Mouse (Mus musculus): Measurements from ENCODE around the gene Uckl1.

Uckl1 gene

DNA sequence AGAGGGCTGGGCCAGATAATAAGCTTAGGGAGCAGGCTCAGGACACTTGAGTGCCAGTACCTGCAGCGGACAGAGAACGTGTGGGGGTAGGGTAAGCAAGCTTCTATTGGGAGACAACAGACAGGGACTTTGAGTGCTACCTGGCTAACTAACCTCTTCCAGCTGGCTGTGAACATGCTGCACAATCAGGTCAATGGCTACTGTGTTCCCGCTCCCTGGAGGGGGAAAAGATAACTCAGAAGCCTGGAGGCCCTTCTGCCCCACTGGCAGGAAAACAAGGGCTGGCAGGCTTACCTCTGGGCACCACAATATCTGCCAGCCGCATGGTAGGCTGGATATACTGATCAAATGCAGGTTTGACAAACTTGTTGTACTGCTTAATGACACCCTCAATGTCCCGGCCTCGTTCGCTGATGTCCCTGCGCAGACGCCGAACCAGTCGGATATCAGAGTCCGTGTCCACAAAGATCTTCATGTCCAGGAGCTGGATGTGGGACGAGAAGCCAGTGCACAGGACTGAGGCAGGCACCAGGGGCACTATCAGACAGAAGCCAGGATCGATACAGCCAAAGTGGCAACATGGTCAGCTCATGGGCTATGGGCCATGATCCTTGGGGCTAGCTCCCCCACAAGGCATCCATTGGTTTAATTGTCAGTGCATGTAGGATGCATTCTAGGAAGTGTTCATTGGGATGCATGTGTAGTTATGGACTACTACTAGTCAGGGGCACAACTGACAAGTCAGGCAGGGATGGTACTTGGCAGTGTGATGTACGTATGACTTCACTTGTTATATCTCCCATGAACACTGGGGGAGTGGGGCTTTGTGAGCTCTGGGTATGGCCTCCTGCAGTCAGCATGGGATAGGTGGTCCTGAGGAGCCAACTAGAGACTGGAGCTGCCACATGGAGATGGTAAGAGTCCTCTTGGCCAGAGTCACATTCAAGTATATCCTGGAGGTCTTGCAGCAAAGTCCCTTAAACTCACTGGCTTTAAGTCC lies 11.5 kb downstream of the Uckl1 start:
- no peak for DNase-seq (ENCODE audit: low read depth, low spot score)

DNA sequence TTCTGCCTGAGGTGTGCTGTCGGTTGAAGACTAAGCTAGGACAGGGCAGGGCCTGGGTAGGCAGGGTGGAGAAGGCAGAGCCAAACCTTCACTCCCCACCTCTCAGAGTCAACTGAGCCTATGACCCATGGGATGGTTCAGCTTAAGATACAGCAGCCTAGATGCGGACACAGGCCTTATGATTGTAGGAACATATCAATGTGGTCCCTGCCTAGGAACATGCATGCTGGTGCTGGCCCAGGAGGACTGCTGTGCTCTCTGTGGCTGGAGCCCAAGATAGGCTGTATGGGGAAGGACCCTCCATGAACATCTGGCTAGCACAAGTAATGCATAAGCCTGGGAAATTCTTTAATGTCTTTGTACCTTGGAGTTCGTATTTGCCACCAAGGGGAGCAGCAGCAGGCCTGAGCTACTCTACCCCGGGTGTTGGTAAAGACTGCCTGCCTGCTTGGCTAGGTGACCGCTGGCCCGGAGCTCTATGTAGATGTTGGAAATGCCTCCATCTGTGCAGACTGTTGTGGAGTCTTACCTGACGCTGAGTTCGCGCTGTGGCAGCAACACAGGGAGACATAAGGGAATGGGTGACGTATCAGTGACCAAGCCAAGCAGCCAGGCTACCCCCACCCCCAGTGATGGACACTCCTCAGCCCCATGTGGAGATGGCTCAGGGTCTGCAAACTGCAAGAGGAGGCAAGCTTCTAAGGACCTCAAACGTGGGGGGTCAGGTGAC lies 12.6 kb downstream of the Uckl1 start:
- DNase-seq (ENCODE audit: low read depth, low spot score) = no peak

DNA sequence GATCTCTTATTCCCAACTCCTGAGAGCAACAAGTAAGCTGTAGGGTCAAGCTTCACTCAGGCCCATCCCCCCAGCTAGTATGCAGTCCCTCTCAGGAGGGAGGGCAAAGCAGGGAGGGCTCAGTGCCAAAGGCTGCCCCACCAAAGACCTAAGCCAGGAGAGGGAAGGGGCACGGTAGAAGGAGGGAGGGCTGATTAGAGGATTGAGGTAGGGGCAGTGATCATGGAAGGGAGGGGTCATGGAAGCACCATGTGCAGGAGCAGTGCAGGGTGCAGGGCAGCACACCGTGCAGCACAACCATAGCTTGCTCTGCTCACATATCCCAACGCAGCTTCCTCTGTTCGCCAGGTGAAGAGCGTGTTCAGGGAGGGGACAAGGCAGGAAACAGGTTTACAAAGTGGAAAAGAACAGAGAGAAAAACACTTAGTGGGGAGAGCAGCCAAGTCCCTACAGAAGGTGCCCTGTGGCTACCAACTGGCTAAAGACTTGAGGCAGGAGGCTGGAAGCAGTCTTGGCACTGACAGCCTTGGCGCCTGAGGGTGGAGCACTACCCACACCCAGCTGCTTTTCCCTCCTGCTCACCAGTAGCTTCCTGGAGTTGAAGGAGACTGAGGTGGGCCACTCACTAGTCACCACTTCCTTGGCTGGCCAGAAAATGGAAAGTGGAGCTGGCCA lies 13.6 kb downstream of the Uckl1 start:
- no peak for DNase-seq (ENCODE audit: low read depth, low spot score)

DNA sequence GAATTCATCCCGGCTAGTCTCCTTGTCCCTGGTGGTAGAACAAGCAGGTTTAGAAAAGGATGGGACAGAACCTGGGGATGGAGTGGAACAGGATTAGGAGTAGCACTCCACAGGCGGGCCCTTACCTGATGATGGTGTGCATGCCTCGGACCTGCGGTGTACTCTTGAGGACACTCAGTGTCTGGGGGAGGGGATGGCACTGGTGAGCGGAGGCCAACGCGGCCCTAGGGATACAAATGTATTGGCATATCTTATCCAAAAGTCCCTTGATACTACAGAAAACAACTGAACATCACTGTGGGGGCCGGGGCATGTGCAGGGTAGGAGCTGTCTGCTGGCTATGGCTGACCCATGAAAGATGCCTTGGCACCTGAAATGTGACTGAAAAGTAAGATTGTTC lies 14.3 kb downstream of the Uckl1 start:
- no peak for DNase-seq (ENCODE audit: low read depth, low spot score)

DNA sequence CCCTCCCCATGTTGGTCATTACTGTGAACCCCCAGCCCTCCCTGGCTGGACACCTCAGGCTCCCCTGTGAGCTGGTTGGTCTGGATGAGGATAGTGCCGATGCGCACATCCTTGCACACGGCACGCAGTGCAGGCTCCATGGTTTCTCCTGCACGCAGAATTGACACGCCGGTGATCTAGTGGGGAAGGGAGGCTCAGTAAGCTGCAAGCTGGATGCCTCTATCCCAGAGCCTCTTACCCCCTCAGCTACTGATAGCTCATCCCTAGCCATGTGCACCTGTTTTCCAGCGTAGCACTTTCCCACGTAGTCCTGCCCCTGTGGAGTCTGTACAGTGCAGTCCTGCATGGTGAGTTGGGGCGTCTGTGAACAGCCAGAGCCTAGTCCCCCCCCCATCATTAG lies 14.8 kb downstream of the Uckl1 start:
- no peak for DNase-seq (ENCODE audit: low read depth, low spot score)

DNA sequence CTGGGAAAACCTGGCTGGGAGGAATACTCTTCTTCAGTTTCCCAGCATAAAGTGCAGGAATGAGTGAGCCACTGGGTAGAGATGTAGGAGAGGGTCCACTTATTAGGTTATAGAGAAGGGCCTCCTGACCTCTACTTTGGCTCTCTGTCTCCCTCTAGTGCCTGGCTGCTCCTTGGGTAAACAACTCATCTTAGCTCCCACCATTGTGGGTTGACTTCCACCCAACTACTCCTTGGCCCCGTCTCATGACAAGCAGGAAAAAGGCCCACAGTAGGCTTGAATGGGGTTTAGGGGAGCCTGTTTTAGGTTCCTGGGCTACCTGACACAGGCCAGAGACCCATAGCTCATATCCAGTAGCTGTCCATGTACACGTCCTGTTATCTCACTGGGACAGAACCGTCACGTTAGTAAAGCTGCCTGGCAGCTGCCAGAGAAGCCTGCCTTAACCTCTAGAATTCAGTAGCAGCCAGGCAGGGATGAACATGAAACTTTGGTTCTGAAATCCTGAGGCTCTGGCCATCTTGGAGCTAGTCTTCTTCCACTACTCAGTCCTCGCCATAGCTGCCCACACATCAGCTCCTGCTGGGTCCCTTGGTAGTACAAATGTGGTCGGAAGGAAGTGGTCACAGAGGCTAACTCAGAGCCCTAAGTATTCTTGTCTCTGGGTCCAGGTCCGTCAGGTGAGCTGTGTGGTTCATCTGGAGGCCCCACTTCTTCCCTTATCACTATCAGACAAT lies 16.3 kb downstream of the Uckl1 start:
- peak; percentile 28 for DNase-seq (ENCODE audit: low read depth, low spot score)

DNA sequence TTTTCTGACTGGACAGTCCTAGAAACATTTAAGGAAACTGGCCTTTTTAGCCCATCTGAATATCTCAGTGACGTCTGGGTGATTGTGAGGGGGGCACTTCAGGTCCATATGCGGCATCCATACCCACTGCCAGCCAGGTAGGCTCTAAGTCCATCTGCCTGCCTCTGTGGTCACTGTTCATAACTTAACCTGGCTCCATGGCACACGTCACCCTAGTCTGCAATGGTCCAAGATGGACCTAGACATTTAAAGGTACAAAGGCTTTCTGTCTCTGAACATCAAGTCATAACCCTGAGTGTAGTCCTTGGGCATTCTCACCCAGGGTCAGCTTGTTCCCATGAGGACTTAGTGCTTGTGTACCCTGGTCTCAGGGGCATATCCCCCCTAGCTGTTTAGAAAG lies 17.4 kb downstream of the Uckl1 start:
- DNase-seq (ENCODE audit: low read depth, low spot score) = no peak

DNA sequence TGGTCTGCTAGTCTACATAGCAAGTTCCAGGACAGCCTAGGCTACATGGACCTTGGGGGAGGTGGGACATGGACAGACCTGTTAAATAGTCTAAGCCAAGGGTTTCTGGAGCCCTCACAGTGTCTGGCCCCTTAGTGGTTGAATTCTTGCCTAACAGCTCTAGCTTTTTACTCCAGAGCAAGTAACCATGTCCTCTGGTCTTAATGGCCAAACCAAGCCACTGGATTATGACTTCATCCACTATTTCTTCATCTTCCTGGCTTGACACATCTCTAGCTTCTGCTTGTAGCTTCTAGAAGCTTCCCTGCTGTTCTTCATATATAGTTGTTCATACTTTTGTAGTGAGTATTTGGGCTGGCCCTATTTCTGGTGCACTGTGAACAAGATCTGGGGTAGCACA lies 30.9 kb downstream of the Uckl1 start:
- no peak for DNase-seq (ENCODE audit: low read depth, low spot score)

DNA sequence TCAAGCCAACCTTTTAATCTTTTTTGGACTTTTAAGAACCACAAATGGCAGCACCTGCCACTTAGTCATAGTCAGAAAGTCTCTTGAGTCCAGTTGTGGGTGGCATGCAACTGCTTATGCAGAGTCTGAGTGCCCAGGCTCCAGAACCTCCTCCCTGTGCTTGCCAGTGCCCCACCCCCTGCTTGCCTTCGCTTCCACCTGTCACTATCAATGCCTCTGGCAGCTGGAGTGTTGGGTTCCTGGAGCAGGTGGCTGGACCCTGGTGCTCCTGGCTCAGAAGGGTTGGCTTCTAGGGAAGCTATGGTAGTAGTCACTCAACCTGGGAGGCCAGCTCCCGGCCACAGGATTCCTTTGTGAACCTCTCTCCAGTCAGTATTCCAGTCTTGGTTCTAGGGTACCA lies 34.5 kb downstream of the Uckl1 start:
- DNase-seq (ENCODE audit: low read depth, low spot score) = no peak

DNA sequence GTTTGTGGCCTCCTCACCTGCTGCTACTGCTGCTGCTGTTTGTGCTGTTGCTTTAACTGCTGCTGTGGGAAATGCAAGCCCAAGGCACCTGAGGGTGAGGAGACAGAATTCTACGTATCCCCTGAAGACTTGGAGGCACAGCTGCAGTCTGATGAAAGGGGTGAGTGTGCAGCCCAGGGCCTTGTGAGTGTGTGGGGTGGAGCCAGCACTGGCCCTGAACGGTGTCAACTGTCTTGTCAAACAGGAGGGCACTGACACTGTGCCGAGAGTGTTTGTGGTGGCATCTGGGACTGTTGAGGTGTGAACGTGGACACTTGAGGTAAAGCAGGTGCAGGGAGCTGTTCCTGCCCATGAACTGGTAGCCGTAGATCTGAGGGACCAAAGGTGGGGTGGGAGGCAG lies 36.0 kb downstream of the Uckl1 start:
- DNase-seq (ENCODE audit: low read depth, low spot score) = no peak

DNA sequence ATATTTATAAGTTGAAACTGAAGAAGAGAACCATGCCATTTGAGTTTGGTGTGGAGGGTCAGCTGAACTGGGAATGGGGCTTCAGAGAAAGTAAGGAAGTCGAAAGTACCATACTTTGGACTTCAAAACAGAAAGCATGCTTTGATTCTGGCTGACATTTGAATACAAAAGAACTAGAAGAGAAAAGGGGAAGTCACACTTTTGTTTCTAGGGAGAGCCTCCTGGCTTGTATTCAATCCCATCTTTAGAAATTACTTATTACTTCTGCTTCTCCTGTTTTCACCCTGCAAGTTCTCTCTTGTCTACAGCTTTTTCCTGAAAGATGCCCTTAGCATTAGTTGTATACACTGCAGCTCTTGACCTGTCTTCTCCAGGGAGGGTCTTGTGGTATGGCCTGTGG lies 36.5 kb downstream of the Uckl1 start:
- no peak for DNase-seq (ENCODE audit: low read depth, low spot score)

DNA sequence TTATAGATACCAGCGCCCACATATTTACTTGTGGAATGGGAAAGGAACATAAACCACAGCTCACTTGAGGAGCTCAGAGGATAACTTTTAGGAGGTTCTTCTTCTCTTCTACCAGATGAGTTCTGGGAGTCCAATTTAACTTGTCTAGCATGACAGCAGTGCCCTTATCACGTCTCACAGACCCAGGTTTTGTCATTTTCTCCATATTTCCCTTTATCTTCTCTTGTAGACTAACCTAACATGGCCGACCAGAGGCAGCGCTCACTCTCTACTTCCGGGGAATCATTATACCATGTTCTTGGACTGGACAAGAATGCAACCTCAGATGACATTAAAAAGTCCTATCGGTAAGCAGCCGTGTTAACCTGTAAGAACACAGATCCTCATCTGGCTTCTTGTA lies 38.5 kb downstream of the Uckl1 start:
- DNase-seq (ENCODE audit: low read depth, low spot score) = no peak

DNA sequence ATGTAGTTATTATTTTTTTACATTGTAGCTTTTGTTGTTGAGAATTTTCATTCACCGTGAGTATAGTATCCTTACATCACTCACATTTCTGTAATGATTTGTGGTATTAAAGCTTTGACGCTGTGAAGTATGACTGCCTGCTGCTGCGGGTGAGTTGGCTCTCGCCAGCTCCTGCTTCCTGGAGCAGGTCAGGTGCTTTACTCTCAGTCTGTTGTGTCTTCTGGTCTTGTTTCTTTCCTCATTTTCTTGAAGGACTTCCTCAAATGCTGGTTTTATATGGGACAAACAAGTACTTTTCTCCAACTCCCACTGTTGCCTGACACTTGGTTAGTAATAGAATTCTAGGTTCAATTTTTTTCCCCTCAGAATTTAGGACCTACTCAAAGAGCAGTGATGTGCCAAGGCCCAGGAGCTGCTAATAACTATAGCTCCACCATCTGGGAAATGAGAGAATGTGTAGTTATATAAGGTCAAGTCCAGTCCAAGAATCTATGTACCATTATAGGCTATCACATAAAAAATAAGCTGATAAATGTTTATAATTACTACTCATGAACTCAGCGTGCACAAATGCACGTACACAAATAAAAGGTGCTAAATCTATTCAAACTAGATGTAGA lies 42.8 kb downstream of the Uckl1 start:
- no peak for DNase-seq (ENCODE audit: low read depth, low spot score)

DNA sequence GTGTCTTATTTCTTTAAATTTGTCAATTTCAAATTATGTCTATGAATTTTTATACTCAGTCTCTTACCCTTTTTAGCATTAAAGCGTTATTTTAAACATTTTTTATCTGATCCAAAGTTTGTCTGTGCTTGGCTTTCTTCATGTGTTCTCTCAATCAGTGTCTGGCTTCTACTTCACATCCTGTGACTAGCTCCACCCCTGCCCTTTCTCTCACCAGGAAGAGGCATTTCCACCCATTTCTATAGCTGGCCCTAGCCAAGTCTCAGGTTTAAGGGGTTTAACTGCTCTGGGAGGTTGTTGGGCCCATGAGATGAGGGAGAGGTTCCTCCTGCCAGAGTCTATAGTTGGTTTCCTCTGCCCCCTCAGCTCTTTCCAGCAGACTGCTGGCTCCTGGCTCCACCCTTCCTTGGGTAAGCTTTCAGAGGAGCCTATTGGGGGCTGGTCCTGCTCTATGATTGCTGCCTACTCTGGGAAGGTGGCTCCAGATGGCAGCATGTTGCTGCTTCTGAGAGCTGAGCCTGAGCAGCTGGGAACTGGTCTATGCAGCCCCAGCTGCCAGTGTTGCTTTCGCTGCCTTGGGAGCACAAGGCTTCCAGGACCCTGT lies 47.1 kb downstream of the Uckl1 start:
- DNase-seq (ENCODE audit: low read depth, low spot score) = no peak

DNA sequence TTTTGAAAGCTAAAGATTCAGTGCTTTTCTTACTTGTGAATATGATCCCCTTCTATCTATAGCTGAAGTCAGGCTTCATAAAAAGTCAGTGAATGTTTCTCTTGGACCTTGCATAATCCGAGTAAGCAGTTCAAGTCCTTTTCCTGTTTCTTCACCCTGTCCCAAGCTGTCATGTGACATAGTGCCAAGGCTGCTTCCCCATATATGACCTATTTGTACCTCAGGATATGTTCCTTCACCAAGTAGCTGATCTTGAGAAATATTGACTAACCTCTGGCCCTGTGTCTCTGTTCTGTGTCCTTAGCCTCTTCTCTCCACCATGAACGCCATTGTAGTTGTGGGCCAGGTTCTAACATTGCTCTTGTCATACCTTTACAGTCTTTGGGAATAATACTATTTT lies 48.3 kb downstream of the Uckl1 start:
- DNase-seq (ENCODE audit: low read depth, low spot score) = no peak

DNA sequence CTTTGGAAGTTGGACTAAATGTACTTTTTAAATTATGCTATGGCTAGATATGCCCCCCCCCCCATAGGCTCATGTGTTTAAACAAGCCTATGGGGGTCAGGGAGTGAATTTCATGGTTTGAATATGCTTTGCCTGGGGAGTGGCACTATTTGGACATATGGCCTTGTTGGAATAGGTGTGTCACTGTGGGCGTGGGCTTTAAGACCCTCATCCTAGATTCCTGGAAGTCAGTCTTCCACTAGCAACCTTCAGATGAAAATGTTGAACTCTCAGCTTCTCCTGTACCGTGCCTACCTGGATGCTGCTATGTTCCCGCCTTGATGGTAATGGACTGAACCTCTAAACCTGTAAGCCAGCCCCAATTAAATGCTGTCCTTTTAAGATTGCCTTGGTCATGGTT lies 52.1 kb downstream of the Uckl1 start:
- no peak for DNase-seq (ENCODE audit: low read depth, low spot score)

DNA sequence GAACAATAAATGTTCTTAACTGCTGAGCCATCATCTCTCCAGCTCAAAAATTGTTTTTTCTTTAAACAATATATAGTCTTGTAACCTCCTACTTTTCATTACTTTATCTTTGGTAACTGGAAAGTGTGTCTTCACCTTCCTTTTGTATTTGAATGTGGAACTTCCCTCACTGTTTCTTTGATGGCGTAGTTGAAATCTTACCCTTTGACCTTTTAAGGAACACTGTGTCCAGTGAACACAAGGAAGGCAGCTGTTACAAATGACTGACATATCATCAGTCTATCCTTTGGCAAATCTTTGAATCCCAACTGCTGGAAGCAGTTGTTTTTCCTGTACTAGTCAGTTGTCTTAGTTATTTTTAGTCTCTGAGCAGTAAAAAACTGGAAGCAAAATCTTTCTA lies 55.6 kb downstream of the Uckl1 start:
- DNase-seq (ENCODE audit: low read depth, low spot score) = no peak

DNA sequence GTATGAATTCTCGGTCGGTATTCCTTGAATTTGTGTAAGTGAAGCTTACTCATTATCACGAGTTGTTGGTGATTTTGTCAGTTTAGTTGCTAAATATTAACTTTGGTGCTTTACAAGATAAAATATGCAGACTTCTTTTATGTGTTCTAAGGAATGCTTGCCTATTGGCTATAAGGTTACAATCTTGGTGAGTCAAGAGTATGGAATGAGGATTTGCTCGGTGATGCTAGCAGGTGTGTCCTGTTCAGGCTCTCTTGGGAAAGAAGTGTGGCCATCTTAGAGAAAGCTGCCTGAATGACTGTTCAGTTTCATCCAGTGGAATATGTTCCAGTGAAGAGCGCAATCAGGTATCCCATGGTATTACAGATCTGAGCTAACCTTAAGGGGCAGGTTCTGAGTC lies 59.2 kb downstream of the Uckl1 start:
- DNase-seq (ENCODE audit: low read depth, low spot score) = no peak

DNA sequence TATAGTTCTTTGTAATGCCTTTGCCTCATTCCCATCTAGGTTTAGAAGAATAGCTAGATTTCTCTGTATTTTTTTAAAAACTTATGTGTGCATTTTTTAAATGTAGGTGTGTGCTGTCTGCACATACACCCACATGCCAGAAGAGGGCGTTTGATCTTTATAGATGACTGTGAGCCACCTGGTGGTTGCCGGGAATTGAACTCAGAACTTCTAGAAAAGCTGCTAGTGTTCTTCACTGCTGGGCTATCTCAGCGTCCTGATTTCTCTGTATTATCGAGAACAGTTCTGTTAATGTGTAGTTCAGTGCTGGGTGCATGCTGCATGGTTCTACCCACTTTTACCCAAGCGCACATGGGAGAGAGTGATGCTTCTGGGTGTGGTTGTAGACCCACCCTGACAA lies 61.9 kb downstream of the Uckl1 start:
- DNase-seq (ENCODE audit: low read depth, low spot score) = peak; percentile 14

DNA sequence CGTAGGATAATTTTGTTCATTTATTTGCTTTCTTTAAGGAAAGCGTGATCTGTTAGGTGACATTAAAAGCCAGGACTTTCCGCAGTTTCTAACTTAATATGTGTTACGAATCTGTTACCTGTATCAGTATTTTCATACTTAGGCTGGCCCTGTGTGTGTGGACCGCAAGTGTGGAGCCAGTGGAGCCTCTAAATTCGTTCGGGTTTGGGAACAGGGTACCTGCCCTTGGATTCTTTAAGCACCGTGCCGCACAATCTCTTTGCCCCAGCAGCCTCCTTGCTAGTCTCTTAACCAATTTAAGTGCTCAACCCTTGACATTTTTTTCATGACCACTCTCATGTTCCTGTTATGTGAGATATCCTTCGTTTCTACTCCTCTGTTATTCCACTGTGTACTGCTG lies 63.2 kb downstream of the Uckl1 start:
- no peak for DNase-seq (ENCODE audit: low read depth, low spot score)

DNA sequence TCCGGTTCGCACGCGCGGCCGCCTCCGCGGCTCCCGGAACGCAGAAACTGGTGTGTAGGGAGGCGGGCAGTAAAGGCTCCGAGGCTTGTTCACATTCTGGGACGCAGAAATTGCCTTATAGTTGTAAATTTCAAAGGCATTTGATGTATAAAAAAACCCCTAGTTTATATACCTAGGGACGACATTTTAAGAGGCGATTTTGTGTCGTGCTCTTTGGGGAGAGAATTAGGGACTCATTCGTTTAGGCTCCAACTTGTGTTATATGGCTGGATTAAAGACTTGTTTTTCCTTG lies 63.8 kb downstream of the Uckl1 start:
- no peak for DNase-seq (ENCODE audit: low read depth, low spot score)
